Mouse (Mus musculus) kidney, adult 9 months (tissue): ENCODE results near the gene Creld2.

Experiments
- DNase-seq: peaks from one replicate; pipeline ENCODE4 v3.0.0; 2022

The Creld2 gene

DNA sequence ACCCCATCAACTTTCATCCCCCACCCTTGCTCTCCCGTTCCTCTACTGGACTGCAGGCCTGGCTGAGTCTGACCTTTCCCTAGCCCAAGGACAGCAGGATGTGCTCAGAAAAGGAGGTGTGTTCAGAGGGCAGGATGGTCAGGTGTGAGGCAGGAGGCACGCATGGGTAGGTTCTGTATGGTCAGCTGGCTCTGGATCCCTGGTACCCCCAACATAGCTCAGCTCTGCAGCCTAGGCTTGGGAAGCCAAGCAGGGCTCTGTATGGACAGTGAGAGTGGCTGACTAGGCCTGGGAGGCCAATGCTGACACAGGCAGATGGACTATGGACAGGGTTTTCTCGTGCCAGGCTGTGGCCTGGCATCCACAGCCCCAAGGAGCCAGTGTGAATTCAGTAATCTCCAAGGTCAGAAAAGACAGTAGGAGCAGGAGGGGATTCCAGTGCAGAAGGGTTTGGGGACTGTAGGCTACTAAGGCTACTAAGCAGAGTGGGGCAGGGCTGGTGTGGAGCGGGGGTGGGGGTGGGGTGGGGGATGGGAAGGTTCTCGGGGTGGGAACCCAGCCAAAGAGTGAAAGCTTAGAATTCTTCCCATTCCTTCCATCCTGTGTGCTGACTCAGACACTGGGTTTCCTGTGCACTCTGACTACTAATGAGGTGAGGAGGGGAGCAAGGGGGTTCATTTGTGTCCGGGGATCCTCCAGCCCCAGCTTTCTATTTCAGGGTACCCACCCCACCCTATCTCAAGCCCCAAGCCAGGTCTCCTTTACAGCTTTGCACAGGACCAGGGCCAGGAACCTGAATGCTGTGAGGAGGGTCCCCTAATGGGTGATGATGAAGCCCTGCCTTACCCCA lies 34.9 kb downstream of the Creld2 start:
- peak; percentile 95 for DNase-seq

DNA sequence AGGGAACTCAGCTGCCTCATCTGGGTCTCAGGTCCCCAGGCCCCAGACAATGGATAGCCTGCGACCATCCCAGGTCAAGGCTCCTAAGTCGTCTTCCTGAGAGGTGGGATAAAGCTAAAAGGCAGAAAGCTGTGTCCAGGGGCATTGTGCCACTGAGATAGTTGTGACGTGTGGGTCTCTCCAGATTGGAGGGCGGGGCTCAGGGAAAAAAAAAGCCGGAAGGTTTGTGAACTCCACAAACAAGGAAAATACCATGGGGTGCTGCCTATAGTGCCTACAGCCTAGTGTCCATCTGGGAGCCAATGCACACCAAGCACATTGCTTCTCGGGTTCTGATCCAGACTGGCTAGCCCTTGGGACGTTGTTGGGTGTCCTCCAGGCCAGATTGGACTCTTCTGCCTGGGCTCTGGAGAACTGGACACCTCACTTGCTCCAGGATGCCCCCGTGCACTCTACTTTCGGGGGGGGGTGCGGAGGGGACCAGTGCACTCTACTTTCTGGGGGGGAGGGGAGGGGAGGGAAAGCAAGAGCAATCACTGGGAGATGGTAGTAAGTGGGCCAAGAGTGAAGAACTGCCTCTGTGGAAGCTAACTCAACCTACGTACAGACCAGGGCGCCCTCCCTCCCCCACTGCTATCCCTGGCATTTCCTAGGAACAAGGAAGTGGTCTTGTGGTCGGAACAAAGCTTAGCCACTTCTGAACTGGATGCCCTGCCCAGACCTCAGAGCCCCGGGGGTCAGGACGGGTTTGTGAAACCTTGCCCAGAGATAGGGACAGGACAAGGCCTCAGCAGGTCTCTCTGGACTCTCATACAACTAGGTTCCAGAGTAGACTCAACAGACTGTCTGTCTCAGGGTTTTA lies 35.8 kb downstream of the Creld2 start:
- peak; percentile 65 for DNase-seq

GRCm38 (mm10) chr15:88855896-88856417 lies 36.5 kb downstream of the Creld2 start:
- no peak for DNase-seq

DNA sequence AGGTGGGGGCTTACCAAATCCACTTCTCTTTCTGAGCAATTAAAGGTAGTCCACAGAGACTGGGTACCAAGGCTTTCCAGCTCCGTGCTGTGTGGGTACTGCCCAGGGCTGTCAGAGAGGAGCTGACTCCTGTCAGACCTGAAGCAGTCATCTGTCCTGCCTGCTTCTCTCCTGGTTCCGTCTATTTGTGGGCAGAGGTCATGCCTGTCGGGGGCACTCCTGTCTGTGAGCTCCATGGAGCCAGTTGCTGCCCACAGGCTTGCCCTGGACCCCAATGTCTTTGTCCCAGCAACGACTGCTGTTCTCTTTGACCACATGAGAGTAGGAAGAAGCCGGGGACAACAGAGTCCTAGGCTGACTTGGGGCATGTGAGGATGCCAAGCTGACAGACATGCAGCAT lies 37.2 kb downstream of the Creld2 start:
- no peak for DNase-seq

GRCm38 (mm10) chr15:88857361-88857760 lies 37.9 kb downstream of the Creld2 start:
- DNase-seq = no peak

- DNase-seq = peak; percentile 65
Observed at GRCm38 (mm10) chr15:88858141-88858541, 38.7 kb downstream of the Creld2 start.

DNA sequence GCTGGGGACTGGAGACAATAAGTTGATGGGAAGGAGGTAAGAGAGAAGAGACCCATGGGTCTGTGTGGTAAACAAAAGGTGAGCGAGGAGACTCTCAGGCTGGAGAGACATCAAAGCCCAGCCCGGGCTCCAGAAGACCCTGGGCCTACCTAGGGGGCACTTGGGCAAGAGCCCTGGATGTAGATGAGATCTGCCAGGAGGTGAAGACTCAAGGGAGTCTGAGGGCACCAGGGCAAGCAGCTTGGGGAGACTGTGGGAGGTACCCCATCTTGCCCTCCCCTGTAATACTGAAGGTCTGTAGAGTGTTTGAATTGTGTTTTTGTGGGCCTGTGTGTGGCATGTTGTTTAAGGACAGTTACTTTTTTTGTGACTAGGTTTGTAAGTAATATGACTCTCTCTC lies 39.3 kb downstream of the Creld2 start:
- no peak for DNase-seq

- DNase-seq = no peak
Observed at GRCm38 (mm10) chr15:88859206-88859970, 39.9 kb downstream of the Creld2 start.

GRCm38 (mm10) chr15:88860781-88861180 lies 41.3 kb downstream of the Creld2 start:
- no peak for DNase-seq

- DNase-seq = peak; percentile 99
Observed at GRCm38 (mm10) chr15:88861772-88862622, 42.6 kb downstream of the Creld2 start, which contains the start of gene Pim3. Gene Pim3 (plus strand): TSS chr15:88862186.

- peak; percentile 63 for DNase-seq
Observed at GRCm38 (mm10) chr15:88862881-88863694, 43.6 kb downstream of the Creld2 start.

DNA sequence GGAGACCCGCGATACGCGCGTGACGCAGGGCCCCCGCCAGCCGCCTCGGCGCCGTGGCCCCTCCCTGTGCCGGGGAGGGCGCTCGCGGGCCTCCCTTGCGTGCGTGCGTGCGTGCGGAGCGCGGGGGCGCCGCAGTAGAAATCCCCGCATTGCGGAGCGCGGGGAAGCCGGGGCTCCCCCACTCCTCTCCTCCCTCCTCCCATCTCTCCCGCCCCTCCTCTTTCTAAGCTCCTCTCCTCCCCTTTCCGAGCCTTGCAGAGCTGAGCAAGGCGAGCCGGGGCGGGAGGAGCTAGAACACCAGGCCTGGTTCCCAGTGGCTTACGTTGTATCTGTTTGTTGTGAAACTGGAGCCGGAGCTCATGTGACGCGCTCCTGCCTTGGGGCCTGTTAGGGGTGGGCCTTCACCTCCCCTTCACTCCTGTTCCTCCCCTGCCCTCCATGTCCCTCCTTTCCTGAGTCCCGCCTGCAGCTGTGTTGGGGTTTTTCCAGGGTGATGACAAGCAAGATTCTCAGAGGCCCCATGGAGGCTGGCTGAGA lies 44.3 kb downstream of the Creld2 start:
- peak; percentile 96 for DNase-seq

DNA sequence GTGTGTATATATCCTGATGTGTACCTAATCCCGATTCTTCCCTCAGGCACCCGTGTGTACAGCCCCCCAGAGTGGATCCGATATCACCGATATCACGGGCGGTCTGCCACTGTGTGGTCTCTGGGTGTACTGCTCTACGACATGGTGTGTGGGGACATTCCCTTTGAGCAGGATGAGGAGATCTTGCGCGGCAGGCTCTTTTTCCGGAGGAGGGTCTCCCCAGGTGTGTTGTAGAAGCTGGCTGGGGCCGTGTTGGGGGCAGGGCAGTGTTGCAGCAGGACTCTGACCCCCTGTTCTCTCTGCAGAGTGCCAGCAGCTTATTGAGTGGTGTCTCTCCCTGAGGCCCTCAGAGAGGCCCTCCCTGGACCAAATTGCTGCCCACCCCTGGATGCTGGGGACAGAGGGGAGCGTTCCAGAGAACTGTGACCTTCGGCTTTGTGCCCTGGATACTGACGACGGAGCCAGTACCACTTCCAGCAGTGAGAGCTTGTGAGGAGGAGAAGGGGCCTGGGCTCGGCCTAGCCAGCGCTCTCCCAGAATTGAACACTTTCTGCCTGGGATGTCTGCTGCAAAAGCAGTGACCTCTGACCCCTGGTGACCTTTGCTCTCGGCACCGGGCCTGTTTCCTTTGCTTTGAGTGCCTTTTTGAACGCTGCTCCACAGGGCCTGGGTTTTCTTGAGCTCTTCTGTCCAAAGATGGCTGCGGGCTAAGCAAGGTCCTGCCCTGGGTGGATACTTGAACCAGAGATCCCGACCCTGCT lies 45.0 kb downstream of the Creld2 start:
- peak; percentile 93 for DNase-seq

DNA sequence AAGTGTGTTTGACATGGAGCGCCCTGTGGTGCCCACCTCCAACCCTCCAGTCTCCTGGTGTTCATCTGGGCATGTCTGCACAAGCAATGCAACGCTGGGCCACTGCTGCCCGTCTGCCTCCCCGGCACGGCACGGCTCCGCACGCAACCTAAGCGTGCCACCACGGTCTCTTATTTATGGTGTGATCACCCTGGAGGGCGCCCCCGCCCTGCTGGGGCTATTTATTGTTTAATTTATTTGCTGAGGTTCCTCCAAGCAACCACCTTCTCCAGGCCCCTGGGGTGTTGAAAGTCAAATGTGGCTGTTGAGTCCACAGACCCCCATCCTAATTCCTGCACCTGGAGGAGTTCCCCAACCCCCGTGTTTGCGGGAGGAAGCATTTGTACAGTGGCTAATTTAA lies 45.6 kb downstream of the Creld2 start:
- no peak for DNase-seq

DNA sequence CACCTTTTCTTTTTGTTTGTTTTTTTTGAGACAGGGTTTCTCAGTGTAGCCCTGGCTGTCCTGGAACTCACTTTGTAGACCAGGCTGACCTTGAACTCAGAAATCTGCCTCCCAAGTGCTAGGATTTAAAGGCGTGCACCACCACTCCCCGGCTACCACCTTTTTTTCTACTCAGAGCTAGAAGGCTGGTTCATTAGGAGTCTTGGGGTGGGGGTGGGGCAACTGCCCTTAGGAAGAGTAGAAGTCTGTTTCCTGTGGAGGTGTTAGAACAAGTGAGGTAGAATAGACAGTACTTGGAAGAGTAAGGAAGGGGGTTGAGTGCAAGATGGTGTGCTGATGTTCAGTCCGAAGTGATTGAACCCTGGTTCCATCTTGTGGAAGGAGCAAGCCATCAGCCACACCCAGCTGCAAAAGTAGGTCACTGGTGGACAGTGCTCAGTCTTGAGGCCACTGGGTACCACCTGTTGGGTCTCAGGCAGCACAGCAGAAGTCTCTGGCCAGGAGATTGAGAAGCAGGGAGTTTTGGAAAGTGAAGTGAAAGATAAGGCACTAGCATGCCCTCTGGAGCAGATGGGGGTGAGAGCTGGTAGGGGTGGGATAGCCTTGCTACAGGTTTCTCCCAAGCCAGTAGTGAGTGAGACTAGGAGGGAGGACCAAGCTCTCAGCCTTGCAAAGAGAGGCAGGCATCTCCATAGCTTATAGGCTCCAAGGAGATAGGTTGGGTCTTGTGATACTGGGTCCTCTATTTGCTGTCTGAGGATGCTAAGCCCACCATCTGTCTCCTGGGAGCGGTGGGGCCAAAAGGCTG lies 46.6 kb downstream of the Creld2 start:
- DNase-seq = peak; percentile 55

GRCm38 (mm10) chr15:88866934-88867356 lies 47.5 kb downstream of the Creld2 start:
- peak; percentile 77 for DNase-seq

GRCm38 (mm10) chr15:88867368-88868023 lies 48.0 kb downstream of the Creld2 start:
- DNase-seq = peak; percentile 93
